Mouse (Mus musculus): ENCODE measurements at regions not wholly inside any gene's neighbourhood (a gene's known extent, or its start where the extent isn't known, plus 50 kb on each side); places are given as distances from the start of the nearest gene placed in this dataset.

- no peak for TF ChIP-seq EP300 (optimal IDR thresholded peaks at IDR 0.05)
- TF ChIP-seq CTCF (IDR thresholded peaks at IDR 0.05; ENCODE audit: low read depth): no peak
Observed at GRCm38 (mm10) chr11:84691410-84692148, 127.7 kb downstream of the Mrm1 start.
